18 mouse cellular contexts compared by ENCODE assay signal in the genomic region with DNA sequence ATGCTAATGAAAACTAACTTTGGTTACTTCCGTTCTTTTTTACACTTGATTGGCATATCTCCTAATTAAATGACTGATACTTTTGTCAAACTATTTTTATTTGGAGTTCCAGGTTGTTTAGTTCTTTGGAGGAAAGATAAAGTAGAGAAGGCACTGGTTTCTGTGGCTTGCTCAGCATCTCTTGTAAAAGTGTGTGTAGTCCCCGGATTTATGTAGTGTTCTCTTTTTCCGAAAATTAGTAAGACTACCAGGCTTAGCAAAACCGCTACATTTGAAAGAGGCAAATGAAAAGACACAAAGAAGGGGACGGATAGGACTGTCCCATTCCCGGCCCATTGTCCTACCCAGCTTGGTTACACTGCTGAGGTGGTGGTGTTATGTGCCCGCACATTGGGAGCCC. TPM values are rescaled to one million over a fixed set of nuclear protein-coding genes. Genes with fewer than 3 reads are reported as not detected.
DNase-seq lines count a peak whose midpoint lies in the region; ATAC-seq and TF ChIP-seq lines count a peak whose summit lies in the region.
"Had no signal": no experiment of that assay in that cellular context is flagged by ENCODE, and none has a peak within 500 bp of the region (broad histone marks: within the 10 kb centered on the region; RNA-seq: fewer than 3 reads in every experiment).

No protein-coding gene starts in this region.

- peak overlapping the region; percentile 44; the same call in 1 of the 2 replicates for H3K4me3 ChIP-seq in layer of hippocampus, adult 2 months
- peak overlapping the region; percentile 57 for H3K4me3 ChIP-seq in hindbrain, embryonic 10.5 days
- peak overlapping the region; percentile 45 for H3K4me3 ChIP-seq in limb, embryonic 15.5 days
- peak overlapping the region; percentile 34 for H3K4me3 ChIP-seq in olfactory bulb, adult 2 months (ENCODE audit: insufficient read depth, low read depth, low read length)
- no peak overlapping the region for H3K4me3 ChIP-seq in kidney, embryonic 15.5 days (replicated peaks)
- H3K4me3 ChIP-seq: myocyte had no signal

- ATAC-seq in limb, embryonic 15.5 days (ENCODE audit: insufficient number of reproducible peaks, low FRiP score, low TSS enrichment, low read depth), result no peak
- ATAC-seq in kidney, embryonic 15.5 days (replicated peaks; ENCODE audit: low FRiP score), result no peak
- ATAC-seq: intestine, embryonic 16.5 days; Patski had no signal

- TF ChIP-seq POLR2A in olfactory bulb, adult 2 months (IDR thresholded peaks at IDR 0.05; ENCODE audit: insufficient read depth, low read depth, low read length), result no peak

- peaks cover 77% of the 10 kb centered on the region for H3K27me3 ChIP-seq in hindbrain, embryonic 10.5 days (ENCODE audit: insufficient read depth, poor library complexity, severe bottlenecking)
- peaks cover 62% of the 10 kb centered on the region for H3K27me3 ChIP-seq in limb, embryonic 15.5 days
- H3K27me3 ChIP-seq in kidney, embryonic 15.5 days, result peaks cover 87% of the 10 kb centered on the region

- H3K36me3 ChIP-seq in hindbrain, embryonic 10.5 days, result no peaks in the 10 kb centered on the region
- no peaks in the 10 kb centered on the region for H3K36me3 ChIP-seq in limb, embryonic 15.5 days
- no peaks in the 10 kb centered on the region for H3K36me3 ChIP-seq in kidney, embryonic 15.5 days
- H3K36me3 ChIP-seq: embryonic facial prominence, embryonic 15.5 days; heart, embryonic 13.5 days had no signal

- no peak overlapping the region for H3K9ac ChIP-seq in limb, embryonic 15.5 days
- no peak overlapping the region for H3K9ac ChIP-seq in kidney, embryonic 15.5 days
- H3K9ac ChIP-seq: embryonic facial prominence, embryonic 15.5 days; heart, embryonic 13.5 days had no signal

- peaks cover 11% of the 10 kb centered on the region; the same call in 1 of the 2 replicates for H3K9me3 ChIP-seq in hindbrain, embryonic 10.5 days
- no peaks in the 10 kb centered on the region for H3K9me3 ChIP-seq in limb, embryonic 15.5 days
- no peaks in the 10 kb centered on the region for H3K9me3 ChIP-seq in kidney, embryonic 15.5 days (replicated peaks)
- H3K9me3 ChIP-seq: embryonic facial prominence, embryonic 15.5 days; heart, embryonic 13.5 days had no signal

- no peak for TF ChIP-seq CTCF in layer of hippocampus, adult 2 months (conservative IDR thresholded peaks at IDR 0.05)
- no peak for TF ChIP-seq CTCF in olfactory bulb, adult 2 months (IDR thresholded peaks at IDR 0.05; ENCODE audit: insufficient read depth, low read depth, low read length)

- DNase-seq in layer of hippocampus, adult 2 months (ENCODE audit: low spot score in 2 of 2), result no peak
- no peak for DNase-seq in layer of hippocampus, adult 9-11 months
- no peak for DNase-seq in hindbrain, embryonic 10.5 days (ENCODE audit: low spot score)
- no peak for DNase-seq in frontal cortex, postnatal 14 days (ENCODE audit: low spot score in 2 of 2)
- DNase-seq in cerebellum, postnatal 10 days, result no peak
- DNase-seq: adrenal gland, adult 8-10 months; lung, postnatal 10 days had no signal

- peak overlapping the region; percentile 67 for H3K4me2 ChIP-seq in limb, embryonic 15.5 days
- H3K4me2 ChIP-seq in kidney, embryonic 15.5 days, result no peak overlapping the region

- 15% methylated on average over 7 of the region's 7 CpGs for WGBS in hindbrain, embryonic 10.5 days
- 10% methylated on average over 7 of the region's 7 CpGs for WGBS in limb, embryonic 15.5 days
- 29% methylated on average over 7 of the region's 7 CpGs for WGBS in olfactory bulb, adult 2 months
- 18% methylated on average over 7 of the region's 7 CpGs for WGBS in kidney, embryonic 15.5 days

- H3K27ac ChIP-seq in layer of hippocampus, adult 2 months, result no peak overlapping the region
- peak overlapping the region; percentile 85 for H3K27ac ChIP-seq in hindbrain, embryonic 10.5 days
- H3K27ac ChIP-seq in limb, embryonic 15.5 days, result no peak overlapping the region
- H3K27ac ChIP-seq in olfactory bulb, adult 2 months (ENCODE audit: insufficient read depth, low read depth, low read length), result no peak overlapping the region
- H3K27ac ChIP-seq in kidney, embryonic 15.5 days, result no peak overlapping the region
- H3K27ac ChIP-seq: embryonic facial prominence, embryonic 15.5 days; heart, embryonic 13.5 days; stomach, postnatal 0 days had no signal

- peaks cover 14% of the 10 kb centered on the region; the same call in 1 of the 2 replicates for H3K4me1 ChIP-seq in hindbrain, embryonic 10.5 days (replicated peaks)
- H3K4me1 ChIP-seq in limb, embryonic 15.5 days, result peaks cover 10% of the 10 kb centered on the region; the same call in 1 of the 2 replicates
- peaks cover 11% of the 10 kb centered on the region for H3K4me1 ChIP-seq in olfactory bulb, adult 2 months (ENCODE audit: control insufficient read depth, insufficient read depth, low read length)
- peaks cover 19% of the 10 kb centered on the region for H3K4me1 ChIP-seq in kidney, embryonic 15.5 days

RNA-seq across cellular contexts. Expression of gene Zic3, which starts 10.1 kb away (rescaled TPM):
- total RNA-seq in layer of hippocampus, adult 2 months (2021), result 1 to 10 TPM; 2.2 to 2.4 TPM
- polyA plus RNA-seq in hindbrain, embryonic 10.5 days (2016; fragmentation: Nextera tagmentation; extraction: Ambion mirVana), result 16.1 and 20.1 TPM in 2 replicates
- 3.8 and 6.1 TPM in 2 replicates for polyA plus RNA-seq in limb, embryonic 15.5 days (2015; fragmentation: Nextera tagmentation; extraction: Ambion mirVana)
- polyA plus RNA-seq in olfactory bulb, adult 2 months (2012; ENCODE audit: insufficient read depth, insufficient read length, low replicate concordance, missing spikeins), result not detected in 2 replicates
- 0.06 TPM in 1 of 2 replicates, not detected in the other for polyA plus RNA-seq in kidney, embryonic 15.5 days (2015; fragmentation: Nextera tagmentation; extraction: Ambion mirVana)
- total RNA-seq: adrenal gland, adult 8-10 months; gastrocnemius, adult 18-20 months had no signal
- polyA plus RNA-seq: intestine, embryonic 16.5 days; large intestine, adult 2 months; myocyte; Patski; stomach, postnatal 0 days had no signal
